27 mouse cellular contexts compared by ENCODE assay signal in the genomic region with DNA sequence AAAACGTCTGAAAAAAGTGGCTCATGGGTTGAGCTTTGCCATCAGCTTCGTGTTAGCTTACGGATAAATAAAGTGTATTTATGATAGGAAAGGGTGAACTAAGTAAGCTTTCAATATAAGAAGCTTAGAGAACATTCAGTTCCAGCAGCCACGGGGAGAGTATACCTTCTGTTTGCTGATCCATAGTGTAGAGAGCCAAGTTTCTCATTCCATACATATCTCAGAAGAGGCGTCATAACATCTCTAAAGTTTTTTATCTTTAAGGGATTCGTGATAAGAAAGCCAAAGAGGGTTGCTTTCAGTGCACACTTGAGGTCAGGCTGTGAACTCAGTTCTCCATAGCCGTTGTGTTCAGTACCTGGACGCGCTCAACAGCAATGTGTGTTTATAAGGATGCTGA.
DNase-seq lines count a peak whose midpoint lies in the region; ATAC-seq and TF ChIP-seq lines count a peak whose summit lies in the region.
"Had no signal": no experiment of that assay in that cellular context is flagged by ENCODE, and none has a peak within 500 bp of the region (broad histone marks: within the 10 kb centered on the region; RNA-seq: fewer than 3 reads in every experiment).

No protein-coding gene starts in this region.

- no peak for DNase-seq in frontal cortex, postnatal 36 days (ENCODE audit: low spot score in 2 of 2)
- peak; percentile 51 for DNase-seq in lung, postnatal 0 days (ENCODE audit: low spot score)
- no peak for DNase-seq in lung, adult 2 months
- DNase-seq in lung, postnatal 36 days = peak; percentile 5
- DNase-seq in lung, postnatal 4 days = no peak
- DNase-seq: adrenal gland, adult 2 months; adrenal gland, postnatal 10 days; adrenal gland, postnatal 25 days; B cell, adult 2 months; cerebellum, adult 11 months; cerebellum, adult 18-20 months; cerebellum, adult 8-10 months; cerebellum, adult 9-11 months; cerebellum, postnatal 14 days; cerebellum, postnatal 36 days; embryo, embryonic 11 days had no signal

- TF ChIP-seq EP300 in lung, postnatal 0 days (IDR thresholded peaks at IDR 0.05) = peak; percentile 98

- no peak overlapping the region for H3K4me3 ChIP-seq in lung, postnatal 0 days (ENCODE audit: low read depth, low read length)
- no peak overlapping the region for H3K4me3 ChIP-seq in lung, adult 2 months (replicated peaks; ENCODE audit: extremely low read depth, low read depth, low read length)
- H3K4me3 ChIP-seq: embryonic facial prominence, embryonic 13.5 days; embryonic facial prominence, embryonic 15.5 days; erythroblast, embryonic 14.5 days; forebrain, embryonic 10.5 days; forebrain, embryonic 12.5 days had no signal

- TF ChIP-seq CTCF in lung, postnatal 0 days (IDR thresholded peaks at IDR 0.05) = no peak
- no peak for TF ChIP-seq CTCF in lung, adult 2 months (IDR thresholded peaks at IDR 0.05; ENCODE audit: insufficient read depth, low read length)

- H3K36me3 ChIP-seq in lung, postnatal 0 days (ENCODE audit: insufficient read depth, low read length) = peaks cover 17% of the 10 kb centered on the region; the same call in 1 of the 2 replicates
- H3K36me3 ChIP-seq: G1E had no signal

- no peak overlapping the region for H3K4me2 ChIP-seq in lung, postnatal 0 days (replicated peaks; ENCODE audit: low read depth, low read length)
- H3K4me2 ChIP-seq: embryonic facial prominence, embryonic 13.5 days; embryonic facial prominence, embryonic 15.5 days; forebrain, embryonic 12.5 days had no signal

- H3K9ac ChIP-seq in lung, postnatal 0 days (replicated peaks; ENCODE audit: low read depth) = no peak overlapping the region
- H3K9ac ChIP-seq: embryonic facial prominence, embryonic 13.5 days; embryonic facial prominence, embryonic 15.5 days; forebrain, embryonic 12.5 days had no signal

- H3K27me3 ChIP-seq in lung, postnatal 0 days (replicated peaks; ENCODE audit: insufficient read depth, low read length) = no peaks in the 10 kb centered on the region
- H3K27me3 ChIP-seq: CH12.LX; embryonic facial prominence, embryonic 13.5 days; embryonic facial prominence, embryonic 15.5 days; forebrain, embryonic 12.5 days had no signal

- 43% methylated on average over 9 of the region's 9 CpGs for WGBS in lung, postnatal 0 days
- 61% methylated on average over 9 of the region's 9 CpGs for WGBS in lung, adult 2 months

- no peaks in the 10 kb centered on the region for H3K4me1 ChIP-seq in lung, postnatal 0 days (ENCODE audit: insufficient read depth, low read depth, low read length)
- no peaks in the 10 kb centered on the region for H3K4me1 ChIP-seq in lung, adult 2 months (ENCODE audit: control insufficient read depth, insufficient read depth, low read length)
- H3K4me1 ChIP-seq: embryonic facial prominence, embryonic 15.5 days had no signal

- ATAC-seq in frontal cortex, adult (ENCODE audit: low TSS enrichment) = peak; percentile 44; the same call in 1 of the 2 replicates
- ATAC-seq in lung, postnatal 0 days = peak; percentile 87
- ATAC-seq: CD4-positive, CD25-positive, alpha-beta regulatory T cell, adult 4 months; forebrain, embryonic 14.5 days; forebrain, embryonic 16.5 days had no signal

- no peak overlapping the region for H3K27ac ChIP-seq in lung, postnatal 0 days (ENCODE audit: low read length)
- H3K27ac ChIP-seq: embryonic facial prominence, embryonic 13.5 days; embryonic facial prominence, embryonic 15.5 days; forebrain, embryonic 10.5 days; forebrain, embryonic 12.5 days had no signal

- no peaks in the 10 kb centered on the region for H3K9me3 ChIP-seq in lung, postnatal 0 days (ENCODE audit: low read length)
- H3K9me3 ChIP-seq: embryonic facial prominence, embryonic 13.5 days; embryonic facial prominence, embryonic 15.5 days; forebrain, embryonic 10.5 days; forebrain, embryonic 12.5 days had no signal

- TF ChIP-seq POLR2A in lung, adult 2 months (IDR thresholded peaks at IDR 0.05; ENCODE audit: borderline replicate concordance, extremely low read depth, low read depth, low read length) = no peak

Comparison
In these comparisons a context has a peak if more than half of its experiments do, and no peak if none do; other contexts are left out.
1. DNase-seq: peak in lung, postnatal 0 days (single experiment) and lung, postnatal 36 days (single experiment); none in frontal cortex, postnatal 36 days (0 of 2), lung, adult 2 months (single experiment) and lung, postnatal 4 days (0 of 2).